Mouse (Mus musculus): ENCODE measurements at regions not wholly inside any gene's neighbourhood (a gene's known extent, or its start where the extent isn't known, plus 50 kb on each side); places are given as distances from the start of the nearest gene placed in this dataset.

GRCm38 (mm10) chr6:148531068-148531467 is 86.9 kb upstream of the Tmtc1 start:
- 89% methylated on average over 1 of the region's 1 CpGs for WGBS
- Histone ChIP-seq H3K36me3 (ENCODE audit: insufficient read depth, low read length) (no peaks in the 10 kb centered on the region), H3K4me1 (ENCODE audit: insufficient read depth, low read length) (no peaks in the 10 kb centered on the region), H3K27me3 (ENCODE audit: insufficient read depth, low read length) (no peaks in the 10 kb centered on the region), H3K9ac (replicated peaks; ENCODE audit: low read length, poor library complexity, severe bottlenecking) (no peak overlapping the region), H3K4me3 (ENCODE audit: low read depth, low read length) (no peak overlapping the region), H3K4me2 (ENCODE audit: low read depth, low read length, poor library complexity, severe bottlenecking) (no peak overlapping the region), H3K27ac (ENCODE audit: low read depth, low read length) (no peak overlapping the region), H3K9me3 (ENCODE audit: low read length) (no peaks in the 10 kb centered on the region)
- no peak for TF ChIP-seq CTCF (IDR thresholded peaks at IDR 0.05)
- DNase-seq (ENCODE audit: low spot score) = no peak
- ATAC-seq (ENCODE audit: low FRiP score) = no peak

DNA sequence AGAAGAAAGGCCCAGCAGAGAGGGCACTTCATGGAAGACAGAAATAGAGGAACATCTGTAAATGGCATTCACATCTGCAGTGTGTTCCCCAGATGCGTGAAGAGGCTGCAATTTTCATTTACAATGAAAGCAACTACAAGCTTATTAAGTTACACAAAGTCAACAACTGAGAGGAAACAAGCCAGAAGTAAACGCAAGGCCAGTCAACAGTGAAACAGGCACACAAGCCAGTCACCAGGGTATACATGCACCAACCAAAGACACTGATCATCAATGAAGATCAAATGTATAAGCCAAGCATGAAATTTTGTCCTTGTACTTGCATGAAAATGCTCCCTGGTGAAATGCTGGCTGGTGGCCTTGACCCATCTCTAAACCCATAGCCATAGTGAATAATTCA is 84.4 kb upstream of the Tmtc1 start:
- no peak overlapping the region for H3K27ac ChIP-seq (ENCODE audit: low read depth, low read length)
- no peaks in the 10 kb centered on the region for H3K9me3 ChIP-seq (ENCODE audit: low read length)
- DNase-seq (ENCODE audit: low spot score) (no peak), ATAC-seq (ENCODE audit: low FRiP score) (no peak)
- no peaks in the 10 kb centered on the region for H3K4me1 ChIP-seq (ENCODE audit: insufficient read depth, low read length)
- TF ChIP-seq CTCF (IDR thresholded peaks at IDR 0.05) = no peak
- no peak overlapping the region for H3K4me3 ChIP-seq (ENCODE audit: low read depth, low read length)
- H3K36me3 ChIP-seq (ENCODE audit: insufficient read depth, low read length) = no peaks in the 10 kb centered on the region
- no peak overlapping the region for H3K9ac ChIP-seq (replicated peaks; ENCODE audit: low read length, poor library complexity, severe bottlenecking)
- no peak overlapping the region for H3K4me2 ChIP-seq (ENCODE audit: low read depth, low read length, poor library complexity, severe bottlenecking)
- 93% methylated on average over 2 of the region's 2 CpGs for WGBS
- H3K27me3 ChIP-seq (ENCODE audit: insufficient read depth, low read length) = no peaks in the 10 kb centered on the region

- no peak overlapping the region for H3K27ac ChIP-seq (ENCODE audit: low read depth, low read length)
Measured at GRCm38 (mm10) chr6:148522893-148523292, 78.7 kb upstream of the Tmtc1 start.

DNA sequence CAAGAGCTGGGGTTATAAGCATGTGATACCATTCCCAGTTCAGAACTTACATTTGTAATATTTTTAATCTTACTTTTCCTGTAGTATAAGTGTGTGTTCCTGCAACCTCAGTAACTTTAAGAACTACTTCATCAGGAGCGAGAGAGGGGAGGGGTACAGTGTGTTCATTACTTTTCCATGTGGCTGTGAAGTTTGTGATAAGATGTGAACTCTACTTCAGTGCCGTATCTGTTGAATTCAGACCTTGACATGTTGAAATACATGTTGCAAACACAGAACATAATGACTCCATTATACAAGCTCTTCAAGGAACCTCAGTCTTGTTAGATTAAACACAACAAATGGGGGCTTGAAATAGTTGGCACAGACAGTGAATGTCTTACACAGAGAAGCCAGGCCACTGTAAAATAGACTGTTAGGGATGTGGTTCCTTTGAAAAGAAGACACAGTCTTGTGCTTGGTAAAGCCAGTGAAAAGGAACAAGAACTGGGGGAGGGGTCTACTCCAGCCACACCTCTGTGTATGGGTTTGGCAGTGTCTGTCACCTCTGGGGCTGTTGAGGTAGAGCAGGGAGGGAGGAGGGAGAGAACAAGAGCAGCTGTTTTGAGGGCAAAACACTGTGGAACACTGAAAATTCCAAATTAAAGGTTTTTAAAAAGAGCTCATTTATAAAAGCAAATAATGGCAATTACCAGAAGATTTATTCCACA is 73.5 kb upstream of the Tmtc1 start:
- Histone ChIP-seq H3K9ac (replicated peaks; ENCODE audit: low read length, poor library complexity, severe bottlenecking) (no peak overlapping the region), H3K36me3 (ENCODE audit: insufficient read depth, low read length) (no peaks in the 10 kb centered on the region), H3K4me3 (ENCODE audit: low read depth, low read length) (no peak overlapping the region), H3K4me1 (ENCODE audit: insufficient read depth, low read length) (0 out of 2 replicates have a peak, but pooled peaks cover 3% of the 10 kb centered on the region), H3K9me3 (ENCODE audit: low read length) (no peaks in the 10 kb centered on the region), H3K27ac (ENCODE audit: low read depth, low read length) (no peak overlapping the region), H3K4me2 (ENCODE audit: low read depth, low read length, poor library complexity, severe bottlenecking) (no peak overlapping the region), H3K27me3 (ENCODE audit: insufficient read depth, low read length) (no peaks in the 10 kb centered on the region)
- DNase-seq (ENCODE audit: low spot score) (no peak), ATAC-seq (ENCODE audit: low FRiP score) (no peak)
- WGBS = 87% methylated on average over 2 of the region's 2 CpGs
- no peak for TF ChIP-seq CTCF (IDR thresholded peaks at IDR 0.05)

More at GRCm38 (mm10) chr6:148522893-148523292, 78.7 kb upstream of the Tmtc1 start:
- H3K4me1 ChIP-seq (ENCODE audit: insufficient read depth, low read length) = no peaks in the 10 kb centered on the region
- no peak overlapping the region for H3K4me2 ChIP-seq (ENCODE audit: low read depth, low read length, poor library complexity, severe bottlenecking)
- DNase-seq (ENCODE audit: low spot score) = no peak
- H3K27me3 ChIP-seq (ENCODE audit: insufficient read depth, low read length) = no peaks in the 10 kb centered on the region
- no peak overlapping the region for H3K4me3 ChIP-seq (ENCODE audit: low read depth, low read length)
- 83% methylated on average over 1 of the region's 1 CpGs for WGBS
- no peaks in the 10 kb centered on the region for H3K36me3 ChIP-seq (ENCODE audit: insufficient read depth, low read length)
- TF ChIP-seq CTCF (IDR thresholded peaks at IDR 0.05) = no peak
- H3K9ac ChIP-seq (replicated peaks; ENCODE audit: low read length, poor library complexity, severe bottlenecking) = no peak overlapping the region
- no peaks in the 10 kb centered on the region for H3K9me3 ChIP-seq (ENCODE audit: low read length)
- no peak for ATAC-seq (ENCODE audit: low FRiP score)

- ATAC-seq (ENCODE audit: low FRiP score) (no peak), DNase-seq (ENCODE audit: low spot score) (no peak)
- Histone ChIP-seq H3K9ac (replicated peaks; ENCODE audit: low read length, poor library complexity, severe bottlenecking) (no peak overlapping the region), H3K9me3 (ENCODE audit: low read length) (no peaks in the 10 kb centered on the region), H3K27ac (ENCODE audit: low read depth, low read length) (no peak overlapping the region), H3K4me3 (ENCODE audit: low read depth, low read length) (no peak overlapping the region), H3K4me1 (ENCODE audit: insufficient read depth, low read length) (0 out of 2 replicates have a peak, but pooled peaks cover 3% of the 10 kb centered on the region), H3K4me2 (ENCODE audit: low read depth, low read length, poor library complexity, severe bottlenecking) (no peak overlapping the region), H3K27me3 (ENCODE audit: insufficient read depth, low read length) (no peaks in the 10 kb centered on the region), H3K36me3 (ENCODE audit: insufficient read depth, low read length) (no peaks in the 10 kb centered on the region)
- no peak for TF ChIP-seq CTCF (IDR thresholded peaks at IDR 0.05)
- 76% methylated on average over 4 of the region's 4 CpGs for WGBS
Measured at GRCm38 (mm10) chr6:148516654-148517053, 72.5 kb upstream of the Tmtc1 start.

DNA sequence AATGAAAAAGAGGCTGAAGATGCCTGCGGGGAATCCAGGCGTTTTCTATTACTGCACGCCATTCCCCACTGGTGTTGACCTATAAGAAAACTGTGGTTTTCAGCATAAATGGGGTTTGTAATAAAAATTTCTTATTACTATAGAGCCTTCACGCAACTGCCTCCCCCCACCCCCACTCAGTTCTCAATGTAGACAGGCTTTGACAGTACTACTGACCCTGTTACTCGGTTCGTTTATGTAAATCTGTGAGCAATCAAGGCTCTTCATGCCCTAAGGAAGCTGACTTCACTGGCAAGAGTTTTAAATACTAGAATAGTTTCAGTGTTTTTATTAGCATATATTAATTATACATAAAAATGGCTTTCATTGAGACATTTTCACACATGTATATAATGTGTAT is 70.9 kb upstream of the Tmtc1 start:
- no peaks in the 10 kb centered on the region for H3K36me3 ChIP-seq (ENCODE audit: insufficient read depth, low read length)
- no peak overlapping the region for H3K27ac ChIP-seq (ENCODE audit: low read depth, low read length)
- no peak overlapping the region for H3K4me2 ChIP-seq (ENCODE audit: low read depth, low read length, poor library complexity, severe bottlenecking)
- DNase-seq (ENCODE audit: low spot score) (no peak), ATAC-seq (ENCODE audit: low FRiP score) (no peak)
- no peak overlapping the region for H3K4me3 ChIP-seq (ENCODE audit: low read depth, low read length)
- no peaks in the 10 kb centered on the region for H3K9me3 ChIP-seq (ENCODE audit: low read length)
- H3K4me1 ChIP-seq (ENCODE audit: insufficient read depth, low read length) = 0 out of 2 replicates have a peak, but pooled peaks cover 3% of the 10 kb centered on the region
- TF ChIP-seq CTCF (IDR thresholded peaks at IDR 0.05) = no peak
- WGBS = 74% methylated on average over 6 of the region's 6 CpGs
- H3K27me3 ChIP-seq (ENCODE audit: insufficient read depth, low read length) = no peaks in the 10 kb centered on the region
- H3K9ac ChIP-seq (replicated peaks; ENCODE audit: low read length, poor library complexity, severe bottlenecking) = no peak overlapping the region

All from midbrain, postnatal 0 days (tissue).